Mouse (Mus musculus) brown adipose tissue, adult 24 weeks (tissue): ENCODE measurements around the gene Gm20715. TPM values are rescaled to one million over a fixed set of nuclear protein-coding genes. Genes with fewer than 3 reads are reported as not detected.
"Not testable (repeated sequence)": the region's sequence is repeated elsewhere in the genome, so short reads cannot be mapped to it uniquely, and the experiment has no call there.

Experiments used
- H3K27ac ChIP-seq: fragments of 200-500 bp; replicated peaks from 2 replicates; pipeline ENCODE4 v1.5.1; 2012; ENCODE audit warnings: low read depth, mild to moderate bottlenecking, low read length
- H3K4me1 ChIP-seq: fragments of 200-500 bp; 2 replicates; pipeline ENCODE4 v1.6.1; 2012; ENCODE audit warnings: low read length, mixed read lengths; ENCODE audit not compliant: control insufficient read depth, insufficient read depth, insufficient read length
- H3K4me3 ChIP-seq: fragments of 200-500 bp; 2 replicates; pipeline ENCODE4 v1.5.1; 2012; ENCODE audit warnings: low read depth, mild to moderate bottlenecking, low read length, moderate library complexity; ENCODE audit not compliant: insufficient read depth
- polyA plus RNA-seq: library from polyadenylated mRNA; stranded (reverse); fragments of >200 nt; gene quantifications from 2 replicates; pipeline ENCODE4 v1.2.4, GENCODE M21; 2012; ENCODE audit not compliant: missing spikeins, insufficient read depth, insufficient read length

The Gm20715 gene
- not detected in 2 replicates for polyA plus RNA-seq

DNA sequence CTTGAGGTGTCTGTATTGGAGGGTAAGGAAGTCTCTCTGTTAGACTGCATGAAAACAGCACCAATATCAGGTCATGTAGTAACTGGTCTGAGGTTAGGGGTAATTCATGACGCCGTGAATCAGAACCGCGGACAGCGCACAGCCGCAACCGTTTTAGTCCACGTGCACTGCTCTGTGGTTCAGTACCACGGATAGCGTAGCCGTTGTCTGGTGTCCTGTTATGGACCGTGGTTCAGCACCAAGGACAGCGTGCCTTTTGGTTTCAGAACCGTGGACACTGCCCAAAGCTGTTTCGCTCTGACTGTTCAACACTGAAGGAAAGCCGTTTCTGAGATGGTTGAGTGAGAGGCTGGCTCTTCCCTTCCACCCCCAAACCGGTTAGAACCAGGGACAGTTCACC, at the start of gene Gm20715:
Gm20715 (plus strand) TSS at position 235 of the 400 bp plus-strand sequence.
- H3K4me1 ChIP-seq: no peaks in the 10 kb centered on the region
- no peak within 1 kb of the TSS for H3K27ac ChIP-seq
- no peak within 1 kb of the TSS for H3K4me3 ChIP-seq

DNA sequence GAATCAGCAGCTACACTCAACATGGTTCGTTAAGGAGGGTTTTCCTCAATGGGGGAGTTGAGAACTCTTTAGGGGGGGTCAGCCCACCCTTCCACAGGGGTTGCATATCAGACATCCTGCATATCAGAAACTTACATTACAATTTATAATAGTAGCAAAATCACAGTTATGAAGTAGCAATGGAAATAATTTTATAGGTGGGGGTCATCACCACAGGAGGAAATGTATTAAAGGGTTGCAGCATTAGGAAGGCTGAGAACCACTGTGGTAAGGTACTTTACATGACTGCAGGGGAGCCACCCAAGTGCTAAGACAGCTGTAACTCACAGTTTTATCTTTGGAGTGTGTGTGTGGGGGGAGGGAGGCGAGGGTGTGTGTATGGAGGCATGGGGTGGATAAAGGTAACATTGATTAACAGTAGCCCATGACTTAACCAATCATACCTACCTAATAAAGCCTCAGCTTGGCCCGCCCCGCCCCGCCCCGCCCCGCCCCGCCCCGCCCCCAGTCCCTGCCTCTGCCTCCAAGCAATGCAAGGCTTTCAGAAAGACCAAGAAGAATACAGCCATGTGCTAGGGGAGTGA, 49.5 kb upstream of the Gm20715 start:
- H3K4me1 ChIP-seq: peaks cover 6% of the 10 kb centered on the region
- no peak overlapping the region for H3K27ac ChIP-seq
- no peak overlapping the region for H3K4me3 ChIP-seq

DNA sequence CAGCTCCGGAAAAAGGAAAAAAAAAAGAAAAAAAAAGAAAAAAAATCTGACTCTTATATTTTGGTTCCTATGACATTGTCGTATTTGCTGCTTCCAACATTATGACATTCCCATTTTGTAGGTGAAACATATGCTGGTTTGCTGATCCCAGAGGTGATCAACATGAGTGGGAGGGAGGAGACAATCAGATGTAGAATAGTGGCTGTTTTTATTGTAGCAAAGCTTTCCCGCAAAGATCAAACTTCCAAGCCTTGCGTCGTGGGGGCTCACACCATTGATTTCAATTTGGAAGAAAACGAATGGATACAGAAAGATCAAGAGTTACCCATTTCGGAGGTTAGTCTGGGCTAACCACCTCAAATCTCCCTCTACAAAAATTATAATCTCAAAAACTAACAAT, 48.3 kb upstream of the Gm20715 start:
- Histone ChIP-seq H3K4me1 (peaks cover 6% of the 10 kb centered on the region), H3K27ac (no peak overlapping the region), H3K4me3 (peak overlapping the region; percentile 66)

DNA sequence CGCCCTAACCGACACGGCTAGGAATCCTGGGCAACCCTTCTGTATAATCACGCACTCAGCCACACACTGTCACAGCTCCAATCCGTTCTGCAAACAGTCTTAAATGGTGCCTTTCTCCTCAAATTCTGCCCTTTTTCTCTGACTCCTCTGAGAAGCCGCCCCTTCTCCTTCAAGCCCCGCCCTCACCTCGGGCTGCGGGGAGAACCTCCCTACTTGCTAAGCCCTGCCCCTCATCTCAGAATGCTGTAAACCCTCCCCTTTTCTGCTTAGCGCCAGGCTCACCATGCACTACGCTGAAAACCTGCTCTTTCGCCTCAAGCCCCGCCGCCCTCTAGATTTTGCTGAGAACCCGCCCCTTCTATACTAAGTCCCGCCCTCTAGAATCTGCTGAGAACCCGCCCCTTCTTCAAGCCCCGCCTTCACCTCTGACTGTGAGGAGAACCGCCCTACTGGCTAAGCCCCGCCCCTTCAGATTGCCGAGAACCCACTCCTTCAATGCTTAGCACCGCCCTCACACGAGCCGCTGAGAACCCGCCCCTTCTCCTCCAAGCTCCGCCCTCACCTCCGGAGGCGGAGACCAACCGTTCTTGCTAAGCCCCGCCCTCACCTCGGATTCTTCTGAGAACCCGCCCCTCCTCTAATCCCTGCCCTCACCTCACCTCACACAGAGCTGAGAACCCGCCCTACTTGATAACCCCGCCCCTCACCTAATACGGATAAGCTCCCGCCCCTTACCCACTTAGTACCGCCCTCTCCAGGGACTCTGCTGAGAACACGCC, 47.6 kb upstream of the Gm20715 start:
- Histone ChIP-seq H3K27ac (0 out of 2 replicates have a peak overlapping the region, but pooled peaks have one; percentile 18), H3K4me3 (peak overlapping the region; percentile 95), H3K4me1 (peaks cover 6% of the 10 kb centered on the region)

DNA sequence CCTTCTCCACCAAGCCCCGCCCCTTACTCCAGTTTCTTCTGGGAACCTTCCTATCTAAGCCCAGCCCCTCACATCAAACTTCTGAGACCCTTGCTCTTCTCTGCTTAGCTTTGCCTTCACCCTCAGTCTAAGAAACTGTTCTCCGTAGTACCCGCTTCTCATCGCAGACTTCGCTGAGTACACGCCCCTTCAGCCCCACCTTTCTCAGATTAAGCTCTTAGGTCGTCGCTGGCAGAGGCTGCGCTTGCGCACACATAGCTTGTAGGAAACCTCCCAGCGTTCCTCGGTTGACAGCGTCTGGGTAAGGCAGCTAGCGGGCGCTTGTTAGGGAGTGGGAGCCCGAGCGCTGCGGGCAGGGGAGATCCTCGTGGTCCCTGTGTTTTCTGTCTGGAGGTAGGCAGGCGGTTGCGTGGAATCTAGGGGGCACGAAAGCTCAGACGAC, 47.0 kb upstream of the Gm20715 start, which contains the start of gene Zfp78:
Zfp78 (plus strand) TSS at position 234 of the 442 bp plus-strand sequence.
- peak within 1 kb of the TSS; percentile 95 for H3K4me3 ChIP-seq
- peak within 1 kb of the TSS; percentile 82 for H3K27ac ChIP-seq
- peaks cover 6% of the 10 kb centered on the region for H3K4me1 ChIP-seq

DNA sequence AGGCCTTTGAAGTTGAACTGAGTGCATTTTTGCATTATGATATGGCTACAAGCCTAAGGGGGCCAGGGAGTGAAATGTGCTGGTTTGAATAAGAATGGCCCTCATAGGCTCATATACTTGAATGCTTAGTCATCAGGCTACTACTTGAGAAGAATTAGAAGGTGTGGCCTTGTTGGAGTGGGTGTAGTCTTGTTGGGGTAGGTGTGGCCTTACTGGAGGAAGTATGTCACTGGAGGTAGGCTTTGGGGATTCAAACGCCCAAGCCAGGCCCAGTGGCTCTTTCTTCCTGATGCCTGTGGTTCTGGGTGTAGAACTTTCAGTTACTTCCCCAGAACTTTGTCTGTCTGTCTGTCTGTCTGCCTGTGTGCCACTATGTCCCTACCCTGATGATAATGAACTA, 45.3 kb upstream of the Gm20715 start:
- no peak overlapping the region for H3K4me3 ChIP-seq
- H3K4me1 ChIP-seq: peaks cover 6% of the 10 kb centered on the region
- H3K27ac ChIP-seq: no peak overlapping the region

DNA sequence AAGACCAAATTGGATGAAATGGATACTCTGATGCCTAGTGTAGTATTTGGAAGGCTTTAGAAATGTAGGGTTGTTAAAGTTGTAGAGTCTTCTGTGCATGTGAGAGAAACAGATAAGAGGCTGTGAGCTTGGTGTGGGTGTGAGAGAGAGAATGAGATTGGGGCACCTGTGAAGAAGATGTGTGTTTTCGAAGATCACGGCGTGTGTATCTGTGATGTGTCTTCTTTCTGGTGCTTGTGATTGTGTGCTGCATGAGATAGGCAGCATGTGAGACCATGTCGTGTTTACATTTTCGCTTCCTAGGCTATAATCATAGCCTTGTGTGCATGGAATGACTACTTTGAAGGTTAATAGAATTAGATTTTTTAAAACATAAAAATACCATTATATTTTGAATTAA, 42.9 kb upstream of the Gm20715 start:
- Histone ChIP-seq H3K4me3 (no peak overlapping the region), H3K4me1 (peaks cover 6% of the 10 kb centered on the region), H3K27ac (no peak overlapping the region)

DNA sequence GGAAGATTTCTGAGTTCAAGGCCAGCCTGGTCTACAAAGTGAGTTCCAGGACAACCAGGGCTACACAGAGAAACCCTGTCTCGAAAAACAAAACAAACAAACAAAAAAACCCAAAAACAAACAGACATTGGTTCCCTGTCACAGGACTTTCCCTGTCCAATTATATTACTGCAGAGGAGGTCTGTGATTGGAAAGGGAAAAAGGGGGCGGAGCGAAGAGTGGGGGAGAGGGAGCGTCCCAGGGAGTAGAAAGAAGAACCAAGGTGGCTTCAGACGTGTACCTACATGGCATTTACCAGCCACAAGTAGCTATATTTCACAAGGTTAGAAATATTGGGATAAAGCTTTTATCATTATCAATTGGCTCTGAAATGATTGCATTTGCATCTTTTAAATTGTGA, 41.9 kb upstream of the Gm20715 start:
- H3K4me1 ChIP-seq, H3K27ac ChIP-seq, H3K4me3 ChIP-seq: not testable (repeated sequence)

DNA sequence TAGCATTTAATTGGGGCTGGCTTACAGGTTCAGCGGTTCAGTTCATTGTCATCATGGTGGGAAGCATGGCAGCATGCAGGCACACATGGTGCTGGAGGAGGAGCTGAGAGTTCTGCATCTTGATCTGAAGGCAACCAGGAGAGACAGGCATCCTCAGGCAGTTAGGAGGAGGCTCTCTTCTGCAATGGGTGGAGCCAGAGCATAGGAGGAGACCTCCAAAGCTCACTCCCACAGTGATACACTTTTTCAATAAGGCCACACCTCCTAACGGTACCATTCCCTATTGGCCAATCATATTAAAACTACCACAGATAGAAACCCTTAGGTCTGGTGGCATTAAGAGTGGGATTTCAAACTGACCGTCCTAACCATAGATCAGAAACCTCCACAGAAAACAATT, 40.6 kb upstream of the Gm20715 start:
- H3K4me3 ChIP-seq: no peak overlapping the region
- H3K4me1 ChIP-seq: no peaks in the 10 kb centered on the region
- no peak overlapping the region for H3K27ac ChIP-seq

DNA sequence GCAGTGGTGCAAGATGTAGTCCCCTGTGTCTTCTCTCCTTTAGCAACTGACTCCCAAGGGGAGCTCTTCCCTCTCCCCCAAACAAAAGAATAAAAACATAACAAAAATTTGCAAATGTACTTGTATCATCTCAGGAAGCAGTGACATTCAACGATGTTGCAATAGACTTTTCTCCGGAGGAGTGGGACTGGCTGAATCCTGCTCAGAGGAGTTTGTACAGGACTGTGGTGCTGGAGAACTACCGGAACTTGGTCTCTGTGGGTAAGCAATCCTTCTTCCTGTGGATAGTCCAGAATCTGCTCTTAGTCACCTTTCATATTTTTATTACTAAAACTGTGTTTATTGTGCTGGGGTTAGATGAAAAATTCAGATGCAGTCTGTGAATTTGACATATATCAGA, 37.1 kb upstream of the Gm20715 start:
- Histone ChIP-seq H3K27ac (no peak overlapping the region), H3K4me1 (no peaks in the 10 kb centered on the region), H3K4me3 (no peak overlapping the region)

DNA sequence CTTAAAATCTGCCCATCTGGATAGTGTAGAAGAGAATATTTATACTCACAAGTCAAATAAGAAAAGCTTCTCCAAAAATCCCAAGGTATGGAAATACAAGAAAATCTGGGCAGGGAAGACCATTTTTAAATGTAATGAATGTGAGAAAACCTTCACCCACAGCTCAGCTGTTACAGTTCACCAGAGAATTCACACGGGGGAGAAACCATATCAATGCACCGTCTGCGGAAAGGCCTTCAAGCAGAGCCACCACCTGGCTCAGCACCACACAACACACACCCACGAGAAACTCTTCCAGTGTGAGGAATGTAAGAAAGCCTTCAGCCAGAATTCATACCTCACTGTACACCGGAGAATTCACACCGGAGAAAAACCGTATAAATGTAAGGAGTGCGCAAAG, 31.6 kb upstream of the Gm20715 start:
- no peaks in the 10 kb centered on the region for H3K4me1 ChIP-seq
- no peak overlapping the region for H3K27ac ChIP-seq
- H3K4me3 ChIP-seq: no peak overlapping the region

DNA sequence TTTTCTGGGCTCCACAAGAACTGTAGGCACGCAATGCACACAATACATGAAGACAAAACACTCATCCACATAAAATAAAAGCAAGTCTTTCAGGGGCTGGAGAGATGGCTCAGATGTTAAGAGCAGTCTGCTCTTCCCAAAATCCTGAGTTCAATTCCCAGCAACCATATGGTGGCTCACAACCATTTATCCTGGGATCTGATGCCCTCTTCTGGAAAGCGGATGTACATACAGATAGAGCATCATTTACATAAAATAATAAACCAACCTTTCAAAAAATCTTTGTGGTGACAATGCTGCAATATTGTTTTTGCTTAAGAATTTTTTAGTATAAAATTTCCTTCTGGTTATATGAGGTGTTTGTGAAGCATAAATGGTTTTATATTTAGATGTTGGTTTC, 28.6 kb upstream of the Gm20715 start:
- Histone ChIP-seq H3K27ac (no peak overlapping the region), H3K4me3 (no peak overlapping the region), H3K4me1 (peaks cover 6% of the 10 kb centered on the region; the same call in 1 of the 2 replicates)

DNA sequence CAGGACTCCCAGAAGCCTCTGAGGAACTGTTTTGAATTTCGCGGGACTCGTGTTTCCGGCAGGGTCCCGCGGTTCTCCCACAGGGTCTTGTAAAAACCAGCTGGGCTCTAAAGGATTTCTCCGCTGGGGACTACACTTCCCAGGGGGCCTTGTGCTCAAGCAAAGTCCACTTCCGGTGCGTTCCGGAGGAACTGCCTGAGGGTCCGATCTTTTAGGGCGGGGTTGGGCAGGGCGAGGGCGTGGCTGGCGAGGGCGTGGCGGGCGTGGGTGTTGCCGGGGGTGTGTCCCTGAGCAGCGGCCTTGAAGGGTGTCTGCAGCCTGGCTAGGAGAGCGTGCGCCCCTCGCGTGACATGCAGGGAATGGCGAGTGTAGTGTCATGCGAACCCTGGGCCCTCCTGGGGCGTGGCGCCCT, 27.0 kb upstream of the Gm20715 start, which contains the start of gene Zfp28:
Zfp28 (plus strand) TSS at position 252 of the 412 bp plus-strand sequence.
- peaks cover 6% of the 10 kb centered on the region; the same call in 1 of the 2 replicates for H3K4me1 ChIP-seq
- peak within 1 kb of the TSS; percentile 85 for H3K4me3 ChIP-seq
- H3K27ac ChIP-seq: no peak within 1 kb of the TSS

DNA sequence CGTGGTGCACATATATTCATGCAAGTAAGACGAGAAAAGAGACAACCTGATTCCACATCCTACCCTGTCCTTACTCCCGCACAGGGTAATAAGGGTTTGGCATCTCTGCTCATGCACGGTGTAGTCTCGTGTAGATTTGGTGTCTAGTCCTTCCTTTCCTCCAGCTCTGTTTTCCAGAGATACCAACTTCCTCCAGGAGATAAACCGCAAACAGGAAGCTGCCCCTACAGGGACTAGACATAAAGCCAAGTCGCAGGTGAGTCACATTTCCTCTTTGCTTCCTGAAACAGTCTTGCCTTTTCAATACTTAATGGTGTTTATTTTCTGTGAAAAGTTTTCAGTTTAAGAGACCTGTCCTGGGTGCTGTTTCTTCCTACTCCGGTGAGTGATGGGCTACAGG, 26.1 kb upstream of the Gm20715 start:
- peaks cover 6% of the 10 kb centered on the region; the same call in 1 of the 2 replicates for H3K4me1 ChIP-seq
- H3K27ac ChIP-seq: no peak overlapping the region
- peak overlapping the region; percentile 85 for H3K4me3 ChIP-seq

DNA sequence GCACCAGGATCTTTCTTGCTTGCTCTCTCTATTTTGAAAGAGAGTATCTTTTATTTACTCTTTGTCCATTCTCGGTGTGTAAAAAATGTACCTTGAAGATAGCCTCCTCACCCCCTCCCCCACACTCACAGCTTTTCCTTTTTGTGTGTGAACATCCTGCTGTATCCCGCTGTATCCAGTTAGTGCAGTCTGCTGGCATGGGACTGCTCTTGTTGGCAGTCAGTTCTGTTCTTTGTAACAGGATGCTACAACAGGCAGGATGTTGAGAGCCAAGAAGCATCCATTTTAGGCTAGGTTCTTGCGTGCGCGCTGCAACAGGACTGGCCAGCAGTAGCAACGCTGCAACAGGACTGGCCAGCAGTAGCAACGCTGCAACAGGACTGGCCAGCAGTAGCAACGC, 23.1 kb upstream of the Gm20715 start:
- Histone ChIP-seq H3K4me1 (peaks cover 6% of the 10 kb centered on the region; the same call in 1 of the 2 replicates), H3K27ac (no peak overlapping the region), H3K4me3 (no peak overlapping the region)
